Mouse (Mus musculus) embryonic fibroblast, embryonic 13.5 days (primary cell): Measurements from ENCODE around the gene Gbp9.

Experiments used
- CTCF ChIP-seq: IDR thresholded peaks from 2 replicates; pipeline ENCODE4 v1.5.1; 2011; ENCODE audit warnings: mild to moderate bottlenecking, control low read depth, low read length, moderate library complexity, borderline replicate concordance; ENCODE audit not compliant: insufficient read depth
- POLR2A ChIP-seq: IDR thresholded peaks from 2 replicates; pipeline ENCODE4 v1.6.1; 2011; ENCODE audit warnings: low read depth, mild to moderate bottlenecking, control low read depth, low read length, moderate library complexity

DNA sequence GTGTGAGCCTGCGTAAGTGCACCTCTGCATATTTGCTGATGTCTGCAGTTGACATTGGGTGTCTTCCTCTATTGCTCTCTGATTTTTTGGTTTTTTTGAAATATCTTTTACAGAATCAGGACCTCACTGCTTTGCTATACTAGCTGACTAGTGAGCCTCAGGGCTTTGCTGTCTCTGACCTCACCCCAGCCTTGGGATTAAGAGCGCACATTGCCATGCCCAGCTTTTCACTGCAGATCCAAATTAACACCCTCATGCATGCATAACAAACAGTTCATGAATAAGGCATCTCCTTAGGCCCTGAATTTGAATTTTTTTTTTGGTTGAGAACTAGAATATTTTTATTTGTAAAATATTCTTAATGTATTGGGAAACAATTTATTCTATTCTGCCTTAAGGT is 84.1 kb downstream of the Gbp9 start:
- TF ChIP-seq CTCF (no peak), POLR2A (no peak)
